Mouse (Mus musculus) MEL (cell line): ENCODE results near the gene Rps11. TPM values are rescaled to one million over a fixed set of nuclear protein-coding genes. Genes with fewer than 3 reads are reported as not detected.

Experiments
- DNase-seq: peaks from one replicate; pipeline ENCODE4 v3.0.0; 2011; ENCODE audit warnings: low read depth, low spot score
- H3K27ac ChIP-seq: 2 replicates; pipeline ENCODE4 v1.5.1; 2012; ENCODE audit warnings: low read depth, mild to moderate bottlenecking, control low read depth, low read length, moderate library complexity; ENCODE audit not compliant: control insufficient read depth
- H3K27me3 ChIP-seq, 2 experiments: fragments of 150-350 bp in 1 of 2; sonication (generic) in 1 of 2; 2 replicates each; pipeline ENCODE4 v1.6.1; 2012; ENCODE audit warnings: low read length in 2 of 2, mild to moderate bottlenecking in 2 of 2, improper control_type of control experiment in 1 of 2, moderate library complexity in 1 of 2; ENCODE audit not compliant: insufficient read depth in 2 of 2, control insufficient read depth in 1 of 2
- H3K36me3 ChIP-seq, 2 experiments: 2 replicates each; pipeline ENCODE4 v1.6.1; 2012 to 2014; ENCODE audit warnings: low read length in 2 of 2, improper control_type of control experiment in 1 of 2, inconsistent platforms in 1 of 2, mild to moderate bottlenecking in 1 of 2; ENCODE audit not compliant: insufficient read depth in 2 of 2, control insufficient read depth in 1 of 2
- H3K4me1 ChIP-seq, 2 experiments: fragments of 150-350 bp in 1 of 2; sonication (generic) in 1 of 2; 2 replicates each; pipeline ENCODE4 v1.6.1; 2012; ENCODE audit warnings: low read length in 2 of 2, improper control_type of control experiment in 1 of 2, mild to moderate bottlenecking in 1 of 2; ENCODE audit not compliant: insufficient read depth in 2 of 2, control insufficient read depth in 1 of 2
- H3K4me3 ChIP-seq, 2 experiments: fragments of 150-350 bp in 1 of 2; sonication (generic) in 1 of 2; 2 replicates each; pipeline ENCODE4 v1.5.1; 2012; ENCODE audit warnings: low read depth in 2 of 2, low read length in 2 of 2, mild to moderate bottlenecking in 2 of 2, moderate library complexity in 2 of 2, control low read depth in 1 of 2, improper control_type of control experiment in 1 of 2; ENCODE audit not compliant: control insufficient read depth in 1 of 2, insufficient read depth in 1 of 2
- H3K79me2 ChIP-seq: 2 replicates; pipeline ENCODE4 v1.6.1; 2012; ENCODE audit warnings: mild to moderate bottlenecking, low read length, moderate library complexity; ENCODE audit not compliant: control insufficient read depth, poor library complexity, insufficient read depth
- H3K9ac ChIP-seq: 2 replicates; pipeline ENCODE4 v1.6.1; 2012; ENCODE audit warnings: low read depth, mild to moderate bottlenecking, control low read depth, low read length, moderate library complexity; ENCODE audit not compliant: control insufficient read depth, poor library complexity, severe bottlenecking
- H3K9me3 ChIP-seq: fragments of 150-350 bp; sonication (generic); replicated peaks from 2 replicates; pipeline ENCODE4 v1.6.1; 2012; ENCODE audit warnings: mild to moderate bottlenecking, low read length, improper control_type of control experiment, moderate library complexity; ENCODE audit not compliant: insufficient read depth
- BHLHE40 ChIP-seq: IDR thresholded peaks from 2 replicates; pipeline ENCODE4 v1.6.1; 2012; ENCODE audit warnings: low read depth, mild to moderate bottlenecking, inconsistent platforms, low read length, improper control_type of control experiment, borderline replicate concordance
- CHD1 ChIP-seq: IDR thresholded peaks from 2 replicates; pipeline ENCODE4 v1.6.1; 2012; ENCODE audit warnings: low read depth, mild to moderate bottlenecking, inconsistent platforms, low read length, improper control_type of control experiment
- CHD2 ChIP-seq: IDR thresholded peaks from 2 replicates; pipeline ENCODE4 v1.6.1; 2011; ENCODE audit warnings: low read length, improper control_type of control experiment
- CTCF ChIP-seq, 3 experiments: IDR thresholded peaks in 2 of 3; conservative IDR thresholded peaks in 1 of 3; 2 replicates each; pipeline ENCODE4 v1.5.1; 2011 to 2012; ENCODE audit warnings: low read length in 3 of 3, low read depth in 2 of 3, mild to moderate bottlenecking in 2 of 3, improper control_type of control experiment in 1 of 3, inconsistent platforms in 1 of 3, mixed read lengths in 1 of 3, moderate library complexity in 1 of 3; ENCODE audit not compliant: control insufficient read depth in 1 of 3, insufficient read depth in 1 of 3, poor library complexity in 1 of 3, severe bottlenecking in 1 of 3
- ELF1 ChIP-seq: IDR thresholded peaks from 2 replicates; pipeline ENCODE4 v1.6.1; 2014; ENCODE audit warnings: low read depth, mild to moderate bottlenecking, inconsistent platforms, low read length, improper control_type of control experiment, moderate library complexity
- EP300 ChIP-seq, 2 experiments: IDR thresholded peaks; 2 replicates each; pipeline ENCODE4 v1.6.1; 2011; ENCODE audit warnings: improper control_type of control experiment in 2 of 2, low read length in 2 of 2, low read depth in 1 of 2, mild to moderate bottlenecking in 1 of 2
- JUND ChIP-seq: IDR thresholded peaks from 2 replicates; pipeline ENCODE4 v1.6.1; 2011; ENCODE audit warnings: low read depth, mild to moderate bottlenecking, improper control_type of control experiment, low read length
- MAFK ChIP-seq: IDR thresholded peaks from 2 replicates; pipeline ENCODE4 v1.6.1; 2011; ENCODE audit warnings: low read depth, mild to moderate bottlenecking, low read length, improper control_type of control experiment, borderline replicate concordance
- MAX ChIP-seq: IDR thresholded peaks from 2 replicates; pipeline ENCODE4 v1.6.1; 2011; ENCODE audit warnings: low read length, improper control_type of control experiment
- MAZ ChIP-seq: IDR thresholded peaks from 2 replicates; pipeline ENCODE4 v1.6.1; 2012; ENCODE audit warnings: low read depth, mild to moderate bottlenecking, inconsistent platforms, low read length, improper control_type of control experiment
- MEF2A ChIP-seq: IDR thresholded peaks from 2 replicates; pipeline ENCODE4 v1.6.1; 2014; ENCODE audit warnings: low read depth, mild to moderate bottlenecking, inconsistent platforms, low read length, improper control_type of control experiment; ENCODE audit not compliant: poor library complexity, insufficient replicate concordance, severe bottlenecking; ENCODE audit errors: extremely low read depth
- MXI1 ChIP-seq: IDR thresholded peaks from 2 replicates; pipeline ENCODE4 v1.6.1; 2011; ENCODE audit warnings: mild to moderate bottlenecking, low read depth, low read length, improper control_type of control experiment
- MYB ChIP-seq: IDR thresholded peaks from 2 replicates; pipeline ENCODE4 v1.6.1; 2011; ENCODE audit warnings: mild to moderate bottlenecking, low read depth, low read length, improper control_type of control experiment
- MYC ChIP-seq: IDR thresholded peaks from 2 replicates; pipeline ENCODE4 v1.6.1; 2011; ENCODE audit warnings: low read depth, mild to moderate bottlenecking, low read length, improper control_type of control experiment, moderate library complexity
- NELFE ChIP-seq: IDR thresholded peaks from 2 replicates; pipeline ENCODE4 v1.6.1; 2011; ENCODE audit warnings: low read depth, low read length, improper control_type of control experiment
- POLR2A ChIP-seq, 2 experiments: IDR thresholded peaks; 2 replicates each; pipeline ENCODE4 v1.6.1; 2011 to 2012; ENCODE audit warnings: low read length in 2 of 2, mild to moderate bottlenecking in 2 of 2, control low read depth in 1 of 2, improper control_type of control experiment in 1 of 2, low read depth in 1 of 2, moderate library complexity in 1 of 2; ENCODE audit not compliant: control insufficient read depth in 1 of 2, insufficient read depth in 1 of 2, poor library complexity in 1 of 2
- POLR2AphosphoS2 ChIP-seq: IDR thresholded peaks from 2 replicates; pipeline ENCODE4 v1.6.1; 2011; ENCODE audit warnings: low read length, improper control_type of control experiment
- POLR2AphosphoS5 ChIP-seq: IDR thresholded peaks from 2 replicates; pipeline ENCODE4 v1.6.1; 2012; ENCODE audit warnings: low read depth, borderline replicate concordance, mild to moderate bottlenecking, inconsistent platforms, low read length, moderate library complexity, mixed read lengths
- RAD21 ChIP-seq: IDR thresholded peaks from 2 replicates; pipeline ENCODE4 v1.6.1; 2011; ENCODE audit warnings: mild to moderate bottlenecking, low read depth, low read length, improper control_type of control experiment
- SMC3 ChIP-seq: IDR thresholded peaks from 2 replicates; pipeline ENCODE4 v1.6.1; 2011; ENCODE audit warnings: low read depth, low read length, improper control_type of control experiment
- TAL1 ChIP-seq: IDR thresholded peaks from 2 replicates; pipeline ENCODE4 v1.6.1; 2012; ENCODE audit warnings: mild to moderate bottlenecking, inconsistent platforms, low read length, moderate library complexity, mixed read lengths
- TBP ChIP-seq: IDR thresholded peaks from 2 replicates; pipeline ENCODE4 v1.8.0; 2011; ENCODE audit warnings: low read depth, low read length, improper control_type of control experiment
- TCF12 ChIP-seq: IDR thresholded peaks from 2 replicates; pipeline ENCODE4 v1.6.1; 2014; ENCODE audit warnings: low read depth, mild to moderate bottlenecking, inconsistent platforms, low read length, improper control_type of control experiment, moderate library complexity
- UBTF ChIP-seq: IDR thresholded peaks from 2 replicates; pipeline ENCODE4 v1.6.1; 2012; ENCODE audit warnings: low read depth, mild to moderate bottlenecking, inconsistent platforms, low read length, improper control_type of control experiment, moderate library complexity, borderline replicate concordance; ENCODE audit not compliant: insufficient read depth
- USF1 ChIP-seq: IDR thresholded peaks from 2 replicates; pipeline ENCODE4 v1.6.1; 2014; ENCODE audit warnings: low read depth, mild to moderate bottlenecking, inconsistent platforms, low read length, improper control_type of control experiment, moderate library complexity
- USF2 ChIP-seq, 2 experiments: IDR thresholded peaks; 2 replicates each; pipeline ENCODE4 v1.6.1; 2011 to 2012; ENCODE audit warnings: improper control_type of control experiment in 2 of 2, low read length in 2 of 2, borderline replicate concordance in 1 of 2, inconsistent platforms in 1 of 2, low read depth in 1 of 2, mild to moderate bottlenecking in 1 of 2; ENCODE audit not compliant: insufficient read depth in 1 of 2
- ZC3H11A ChIP-seq: IDR thresholded peaks from 2 replicates; pipeline ENCODE4 v1.6.1; 2012; ENCODE audit warnings: low read depth, mild to moderate bottlenecking, inconsistent platforms, low read length, improper control_type of control experiment
- ZKSCAN1 ChIP-seq: IDR thresholded peaks from 2 replicates; pipeline ENCODE4 v1.6.1; 2012; ENCODE audit warnings: low read depth, mild to moderate bottlenecking, inconsistent platforms, low read length, improper control_type of control experiment, moderate library complexity
- ZMIZ1 ChIP-seq: IDR thresholded peaks from 2 replicates; pipeline ENCODE4 v1.6.1; 2012; ENCODE audit warnings: low read depth, mild to moderate bottlenecking, inconsistent platforms, low read length, improper control_type of control experiment, moderate library complexity
- ZNF384 ChIP-seq: IDR thresholded peaks from 2 replicates; pipeline ENCODE4 v1.6.1; 2012; ENCODE audit warnings: low read depth, mild to moderate bottlenecking, inconsistent platforms, low read length, improper control_type of control experiment
- polyA plus RNA-seq, 2 experiments: library from polyadenylated mRNA; stranded (reverse) in 1 of 2; unstranded in 1 of 2; fragments of >175 nt in 1 of 2; fragments of >200 nt in 1 of 2; gene quantifications; 2 replicates each; pipeline versions ENCODE4 v1.2.1 to v1.2.4; 2012; ENCODE audit warnings: low replicate concordance in 2 of 2, low read depth in 1 of 2; ENCODE audit not compliant: insufficient read length in 2 of 2, insufficient read depth in 1 of 2, missing spikeins in 1 of 2
- total RNA-seq: library from RNA; depleted of rRNA; stranded (reverse); fragments of 300-350 nt; gene quantifications from 2 replicates; pipeline ENCODE4 v1.2.3, GENCODE M21; 2012

Gene Rps11
- total and polyA plus RNA-seq, 3 experiments, result 2,708 to 5,434 (median 3,189) TPM

DNA sequence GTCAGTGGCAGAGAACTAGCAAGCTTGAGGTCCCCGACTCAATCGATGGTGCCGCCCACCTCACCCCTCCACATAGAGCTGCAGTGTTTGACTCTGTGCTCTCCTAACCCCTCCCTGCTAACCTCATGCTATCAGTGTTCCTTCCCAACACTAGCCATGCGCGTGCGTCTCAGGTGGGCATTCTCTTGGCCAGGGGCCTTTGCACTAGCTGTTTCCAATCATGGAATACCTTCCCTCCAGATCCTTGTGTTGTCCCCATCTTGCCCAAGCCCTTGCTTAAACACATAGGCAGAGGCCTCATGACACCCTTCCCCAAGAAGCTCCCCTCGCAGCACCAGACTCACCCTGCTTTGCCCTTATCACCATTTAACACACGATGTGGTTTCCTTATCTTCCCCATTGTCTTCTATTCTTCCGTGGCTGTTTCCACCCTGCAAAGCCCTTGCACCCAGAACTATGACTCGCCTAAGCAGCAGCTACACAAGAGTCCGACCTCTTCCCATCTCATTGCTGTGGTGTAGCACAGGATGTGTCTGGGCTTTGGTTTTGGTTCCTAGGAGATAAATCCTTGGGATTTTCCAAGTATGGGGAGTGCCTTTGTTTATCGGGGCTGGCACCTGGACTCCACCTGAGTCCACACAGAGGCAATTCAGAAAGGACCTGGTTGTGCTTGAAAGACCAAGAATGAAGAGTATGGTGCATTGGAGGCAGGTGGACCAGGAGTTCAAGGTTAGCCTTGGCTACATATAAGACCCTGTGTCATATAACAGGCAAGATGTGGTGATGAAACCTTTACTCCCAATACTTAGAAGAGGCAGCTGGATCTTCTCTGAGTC lies 13.2 kb upstream of the Rps11 start (continued):
- TF ChIP-seq TAL1, result peak; percentile 96
- peak; percentile 99 for TF ChIP-seq TCF12
- peak; percentile 31; the same call in 1 of the 2 replicates for TF ChIP-seq MYB
- TF ChIP-seq MAFK, result peak; percentile 74
- peak; percentile 59; the same call in 1 of the 2 replicates for TF ChIP-seq TBP
- no peak for TF ChIP-seq CTCF (IDR thresholded peaks at IDR 0.05 in 2 of 3, conservative IDR thresholded peaks at IDR 0.05 in 1 of 3; ENCODE audit: control insufficient read depth in 1 of 3, insufficient read depth in 1 of 3, low read depth in 2 of 3, low read length in 3 of 3, poor library complexity in 1 of 3, severe bottlenecking in 1 of 3)
- TF ChIP-seq NELFE, result peak; percentile 42; the same call in 1 of the 2 replicates
- TF ChIP-seq MXI1, result peak; percentile 78
- TF ChIP-seq MYC, result no peak; the same call in none of the 2 replicates
- TF ChIP-seq ZC3H11A, result no peak
- TF ChIP-seq BHLHE40, result peak; percentile 62; the same call in 1 of the 2 replicates
- no peak for TF ChIP-seq RAD21
- TF ChIP-seq ELF1, result peak; percentile 65; the same call in 1 of the 2 replicates

DNA sequence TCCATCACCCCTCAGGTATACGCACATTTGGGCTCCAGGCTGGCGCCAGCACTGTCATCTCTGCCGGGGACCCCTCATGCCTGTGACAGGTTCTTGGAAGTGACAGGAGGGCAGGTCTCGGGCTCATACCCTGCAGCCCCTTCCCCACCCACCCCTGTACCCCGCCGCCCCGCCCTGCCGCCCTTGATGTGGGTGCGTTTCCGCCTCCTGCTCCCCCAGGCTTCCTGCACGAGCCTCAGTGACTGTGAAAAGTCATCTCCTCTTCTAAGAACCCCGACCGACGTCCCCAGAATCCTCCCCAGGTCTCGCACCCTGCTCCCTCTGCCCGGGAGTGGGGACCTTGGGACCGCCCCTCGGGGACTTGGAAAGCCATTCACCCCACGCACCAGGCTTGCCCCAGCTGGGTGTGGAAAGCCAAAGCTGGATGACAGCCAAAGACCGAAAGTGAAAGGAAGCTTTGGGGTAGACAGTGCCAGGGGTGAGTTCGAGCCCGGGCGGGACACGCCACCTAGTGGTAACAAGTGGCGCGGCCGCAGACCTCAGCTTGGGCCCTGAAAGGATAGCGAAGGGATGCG lies 11.8 kb upstream of the Rps11 start, which contains the start of the genes Gm45713 and Flt3l:
Gene Gm45713 (minus strand): TSS at position 239 of the 575 bp plus-strand sequence.
Gene Flt3l (minus strand): TSS at position 440 of the 575 bp plus-strand sequence.
- peak; percentile 94 for DNase-seq
- peak within 1 kb of the TSS; percentile 61 to 74 for H3K4me3 ChIP-seq
- H3K36me3 ChIP-seq, result peaks cover 0 to 16% of the 10 kb centered on the region in 2 experiments; a peak in 2 of 4 replicates
- no peaks in the 10 kb centered on the region for H3K9me3 ChIP-seq
- peak within 1 kb of the TSS; percentile 92 for H3K27ac ChIP-seq
- H3K4me1 ChIP-seq, result peaks cover 11 to 27% of the 10 kb centered on the region in 2 experiments
- H3K79me2 ChIP-seq, result no peaks in the 10 kb centered on the region; the same call in 1 of the 2 replicates
- no peaks in the 10 kb centered on the region for H3K27me3 ChIP-seq
- peak within 1 kb of the TSS; percentile 75 for H3K9ac ChIP-seq
- TF ChIP-seq ZKSCAN1 (no peak), EP300 (IDR thresholded peaks at IDR 0.05; ENCODE audit: low read depth in 1 of 2, low read length in 2 of 2) (peak in 1 of 2 experiments; percentile 58; a peak in 1 of 4 replicates), USF1 (no peak), MAX (peak; percentile 46; the same call in 1 of the 2 replicates), MEF2A (no peak), UBTF (no peak), CTCF (IDR thresholded peaks at IDR 0.05 in 2 of 3, conservative IDR thresholded peaks at IDR 0.05 in 1 of 3; ENCODE audit: control insufficient read depth in 1 of 3, insufficient read depth in 1 of 3, low read depth in 2 of 3, low read length in 3 of 3, poor library complexity in 1 of 3, severe bottlenecking in 1 of 3) (peak; percentile 91 to 96 (median 92)), BHLHE40 (peak; percentile 57; the same call in 1 of the 2 replicates), POLR2AphosphoS5 (no peak), POLR2A (IDR thresholded peaks at IDR 0.05; ENCODE audit: control insufficient read depth in 1 of 2, insufficient read depth in 1 of 2, low read depth in 1 of 2, low read length in 2 of 2, poor library complexity in 1 of 2) (peak; percentile 54 to 60; a peak in 2 of 4 replicates), ZMIZ1 (peak; percentile 65; the same call in 1 of the 2 replicates), JUND (no peak), USF2 (IDR thresholded peaks at IDR 0.05; ENCODE audit: borderline replicate concordance in 1 of 2, insufficient read depth in 1 of 2, low read depth in 1 of 2, low read length in 2 of 2) (no peak), RAD21 (peak; percentile 49), POLR2AphosphoS2 (peak; percentile 37; the same call in 1 of the 2 replicates), CHD2 (no peak), ZNF384 (no peak), CHD1 (no peak; the same call in 1 of the 2 replicates), MYC (peak; percentile 68), TBP (0 out of 2 replicates have a peak, but pooled peaks have one; percentile 59), MAZ (peak; percentile 32; the same call in 1 of the 2 replicates), MAFK (no peak), SMC3 (peak; percentile 57)
